Mouse (Mus musculus): Measurements from ENCODE around the gene Tbc1d14. TPM values are rescaled to one million over a fixed set of nuclear protein-coding genes. Genes with fewer than 3 reads are reported as not detected.

Tbc1d14 gene
- total RNA-seq, 2 experiments from 2014 or later = 14.3 to 16.7 TPM

- intact Hi-C loops (cut with DNase I) = loop anchor here (5.0 kb wide), 1 partner anchor 76 kb away; the partner anchor contains the start of gene Grpel1
- DNase-seq = peak; percentile 65
- peak; percentile 91 for TF ChIP-seq CTCF (IDR thresholded peaks at IDR 0.05)
- Histone ChIP-seq H3K27ac (no peak overlapping the region), H3K4me3 (no peak overlapping the region)
These were observed 54.4 kb downstream of the Tbc1d14 start for GRCm38 (mm10) chr5:36538576-36539187.

- DNase-seq = no peak
- TF ChIP-seq CTCF (IDR thresholded peaks at IDR 0.05) = no peak
- Histone ChIP-seq H3K4me3 (no peak overlapping the region), H3K27ac (no peak overlapping the region)
- intact Hi-C loops (cut with DNase I) = loop anchor here (5.0 kb wide), 1 partner anchor 74 kb away; the partner anchor contains the start of gene Grpel1
These were observed 56.7 kb downstream of the Tbc1d14 start for GRCm38 (mm10) chr5:36536424-36536823.

- H3K27ac ChIP-seq = 0 out of 2 replicates have a peak overlapping the region, but pooled peaks have one; percentile 13
- TF ChIP-seq CTCF (IDR thresholded peaks at IDR 0.05) = no peak
- H3K4me3 ChIP-seq = no peak overlapping the region
- no peak for DNase-seq
- intact Hi-C loops (cut with DNase I) = loop anchor here (5.0 kb wide), 1 partner anchor 73 kb away; the partner anchor contains the start of gene Grpel1
These were observed 57.5 kb downstream of the Tbc1d14 start for GRCm38 (mm10) chr5:36535438-36536176.

- TF ChIP-seq CTCF (IDR thresholded peaks at IDR 0.05) = no peak
- intact Hi-C loops (cut with DNase I) = loop anchor here (5.0 kb wide), 3 partner anchors 52 to 208 kb away; partner anchors contain the start of genes Ccdc96, Grpel1 and Tada2b
- Histone ChIP-seq H3K4me3 (no peak overlapping the region), H3K27ac (no peak overlapping the region)
- no peak for DNase-seq
These were observed 58.5 kb downstream of the Tbc1d14 start for GRCm38 (mm10) chr5:36534455-36535030.

GRCm38 (mm10) chr5:36530129-36530751 lies 62.8 kb downstream of the Tbc1d14 start:
- peak overlapping the region; percentile 88 for H3K27ac ChIP-seq
- H3K4me3 ChIP-seq = peak overlapping the region; percentile 94
- no peak for TF ChIP-seq CTCF (IDR thresholded peaks at IDR 0.05)
- intact Hi-C loops (cut with DNase I) = loop anchor here (1.0 to 5.0 kb wide), 3 partner anchors 48 to 212 kb away; partner anchors contain the start of genes Ccdc96 and Tada2b
- peak; percentile 97 for DNase-seq

GRCm38 (mm10) chr5:36529698-36530097 lies 63.4 kb downstream of the Tbc1d14 start:
- no peak for TF ChIP-seq CTCF (IDR thresholded peaks at IDR 0.05)
- H3K4me3 ChIP-seq = peak overlapping the region; percentile 94
- H3K27ac ChIP-seq = peak overlapping the region; percentile 88
- intact Hi-C loops (cut with DNase I) = loop anchor here (1.0 to 5.0 kb wide), 3 partner anchors 47 to 213 kb away; partner anchors contain the start of genes Ccdc96 and Tada2b
- DNase-seq = no peak

- Histone ChIP-seq H3K27ac (no peak overlapping the region), H3K4me3 (no peak overlapping the region)
- no peak for TF ChIP-seq CTCF (IDR thresholded peaks at IDR 0.05)
- intact Hi-C loops (cut with DNase I) = no loop called here
- no peak for DNase-seq
These were observed 66.2 kb downstream of the Tbc1d14 start for GRCm38 (mm10) chr5:36526921-36527320.

GRCm38 (mm10) chr5:36526274-36526673 lies 66.8 kb downstream of the Tbc1d14 start:
- intact Hi-C loops (cut with DNase I) = no loop called here
- Histone ChIP-seq H3K4me3 (no peak overlapping the region), H3K27ac (no peak overlapping the region)
- DNase-seq = no peak
- TF ChIP-seq CTCF (IDR thresholded peaks at IDR 0.05) = peak; percentile 48

- no peak for DNase-seq
- intact Hi-C loops (cut with DNase I) = no loop called here
- TF ChIP-seq CTCF (IDR thresholded peaks at IDR 0.05) = no peak
- Histone ChIP-seq H3K27ac (no peak overlapping the region), H3K4me3 (no peak overlapping the region)
These were observed 67.9 kb downstream of the Tbc1d14 start for GRCm38 (mm10) chr5:36525216-36525615.

GRCm38 (mm10) chr5:36523219-36523703 lies 69.8 kb downstream of the Tbc1d14 start:
- Histone ChIP-seq H3K27ac (no peak overlapping the region), H3K4me3 (no peak overlapping the region)
- DNase-seq = no peak
- TF ChIP-seq CTCF (IDR thresholded peaks at IDR 0.05) = no peak
- intact Hi-C loops (cut with DNase I) = no loop called here

- H3K27ac ChIP-seq = no peak overlapping the region
- intact Hi-C loops (cut with DNase I) = no loop called here
- H3K4me3 ChIP-seq = no peak overlapping the region
- TF ChIP-seq CTCF (IDR thresholded peaks at IDR 0.05) = no peak
- no peak for DNase-seq
These were observed 70.3 kb downstream of the Tbc1d14 start for GRCm38 (mm10) chr5:36522782-36523181.

- intact Hi-C loops (cut with DNase I) = no loop called here
- no peak for TF ChIP-seq CTCF (IDR thresholded peaks at IDR 0.05)
- H3K4me3 ChIP-seq = no peak overlapping the region
- no peak for DNase-seq
- no peak overlapping the region for H3K27ac ChIP-seq
These were observed 73.3 kb downstream of the Tbc1d14 start for GRCm38 (mm10) chr5:36519751-36520150.
